Mouse (Mus musculus) MEL (cell line): ENCODE data around the gene Olfr191. TPM values are rescaled to one million over a fixed set of nuclear protein-coding genes. Genes with fewer than 3 reads are reported as not detected.
"Not testable (repeated sequence)": the region's sequence is repeated elsewhere in the genome, so short reads cannot be mapped to it uniquely, and the experiment has no call there.

Experiments used
- DNase-seq: peaks from one replicate; pipeline ENCODE4 v3.0.0; 2011; ENCODE audit warnings: low read depth, low spot score
- H3K27ac ChIP-seq: 2 replicates; pipeline ENCODE4 v1.5.1; 2012; ENCODE audit warnings: low read depth, mild to moderate bottlenecking, control low read depth, low read length, moderate library complexity; ENCODE audit not compliant: control insufficient read depth
- H3K27me3 ChIP-seq, 2 experiments: fragments of 150-350 bp in 1 of 2; sonication (generic) in 1 of 2; 2 replicates each; pipeline ENCODE4 v1.6.1; 2012; ENCODE audit warnings: low read length in 2 of 2, mild to moderate bottlenecking in 2 of 2, improper control_type of control experiment in 1 of 2, moderate library complexity in 1 of 2; ENCODE audit not compliant: insufficient read depth in 2 of 2, control insufficient read depth in 1 of 2
- H3K36me3 ChIP-seq, 2 experiments: 2 replicates each; pipeline ENCODE4 v1.6.1; 2012 to 2014; ENCODE audit warnings: low read length in 2 of 2, improper control_type of control experiment in 1 of 2, inconsistent platforms in 1 of 2, mild to moderate bottlenecking in 1 of 2; ENCODE audit not compliant: insufficient read depth in 2 of 2, control insufficient read depth in 1 of 2
- H3K4me1 ChIP-seq, 2 experiments: fragments of 150-350 bp in 1 of 2; sonication (generic) in 1 of 2; 2 replicates each; pipeline ENCODE4 v1.6.1; 2012; ENCODE audit warnings: low read length in 2 of 2, improper control_type of control experiment in 1 of 2, mild to moderate bottlenecking in 1 of 2; ENCODE audit not compliant: insufficient read depth in 2 of 2, control insufficient read depth in 1 of 2
- H3K4me3 ChIP-seq, 2 experiments: fragments of 150-350 bp in 1 of 2; sonication (generic) in 1 of 2; 2 replicates each; pipeline ENCODE4 v1.5.1; 2012; ENCODE audit warnings: low read depth in 2 of 2, low read length in 2 of 2, mild to moderate bottlenecking in 2 of 2, moderate library complexity in 2 of 2, control low read depth in 1 of 2, improper control_type of control experiment in 1 of 2; ENCODE audit not compliant: control insufficient read depth in 1 of 2, insufficient read depth in 1 of 2
- H3K79me2 ChIP-seq: 2 replicates; pipeline ENCODE4 v1.6.1; 2012; ENCODE audit warnings: mild to moderate bottlenecking, low read length, moderate library complexity; ENCODE audit not compliant: control insufficient read depth, poor library complexity, insufficient read depth
- H3K9ac ChIP-seq: 2 replicates; pipeline ENCODE4 v1.6.1; 2012; ENCODE audit warnings: low read depth, mild to moderate bottlenecking, control low read depth, low read length, moderate library complexity; ENCODE audit not compliant: control insufficient read depth, poor library complexity, severe bottlenecking
- H3K9me3 ChIP-seq: fragments of 150-350 bp; sonication (generic); replicated peaks from 2 replicates; pipeline ENCODE4 v1.6.1; 2012; ENCODE audit warnings: mild to moderate bottlenecking, low read length, improper control_type of control experiment, moderate library complexity; ENCODE audit not compliant: insufficient read depth
- BHLHE40 ChIP-seq: IDR thresholded peaks from 2 replicates; pipeline ENCODE4 v1.6.1; 2012; ENCODE audit warnings: low read depth, mild to moderate bottlenecking, inconsistent platforms, low read length, improper control_type of control experiment, borderline replicate concordance
- CTCF ChIP-seq, 3 experiments: IDR thresholded peaks in 2 of 3; conservative IDR thresholded peaks in 1 of 3; 2 replicates each; pipeline ENCODE4 v1.5.1; 2011 to 2012; ENCODE audit warnings: low read length in 3 of 3, low read depth in 2 of 3, mild to moderate bottlenecking in 2 of 3, improper control_type of control experiment in 1 of 3, inconsistent platforms in 1 of 3, mixed read lengths in 1 of 3, moderate library complexity in 1 of 3; ENCODE audit not compliant: control insufficient read depth in 1 of 3, insufficient read depth in 1 of 3, poor library complexity in 1 of 3, severe bottlenecking in 1 of 3
- EP300 ChIP-seq, 2 experiments: IDR thresholded peaks; 2 replicates each; pipeline ENCODE4 v1.6.1; 2011; ENCODE audit warnings: improper control_type of control experiment in 2 of 2, low read length in 2 of 2, low read depth in 1 of 2, mild to moderate bottlenecking in 1 of 2
- MAX ChIP-seq: IDR thresholded peaks from 2 replicates; pipeline ENCODE4 v1.6.1; 2011; ENCODE audit warnings: low read length, improper control_type of control experiment
- MEF2A ChIP-seq: IDR thresholded peaks from 2 replicates; pipeline ENCODE4 v1.6.1; 2014; ENCODE audit warnings: low read depth, mild to moderate bottlenecking, inconsistent platforms, low read length, improper control_type of control experiment; ENCODE audit not compliant: poor library complexity, insufficient replicate concordance, severe bottlenecking; ENCODE audit errors: extremely low read depth
- NELFE ChIP-seq: IDR thresholded peaks from 2 replicates; pipeline ENCODE4 v1.6.1; 2011; ENCODE audit warnings: low read depth, low read length, improper control_type of control experiment
- POLR2A ChIP-seq, 2 experiments: IDR thresholded peaks; 2 replicates each; pipeline ENCODE4 v1.6.1; 2011 to 2012; ENCODE audit warnings: low read length in 2 of 2, mild to moderate bottlenecking in 2 of 2, control low read depth in 1 of 2, improper control_type of control experiment in 1 of 2, low read depth in 1 of 2, moderate library complexity in 1 of 2; ENCODE audit not compliant: control insufficient read depth in 1 of 2, insufficient read depth in 1 of 2, poor library complexity in 1 of 2
- SIN3A ChIP-seq: IDR thresholded peaks from 2 replicates; pipeline ENCODE4 v1.6.1; 2012; ENCODE audit warnings: low read length, improper control_type of control experiment, inconsistent platforms
- UBTF ChIP-seq: IDR thresholded peaks from 2 replicates; pipeline ENCODE4 v1.6.1; 2012; ENCODE audit warnings: low read depth, mild to moderate bottlenecking, inconsistent platforms, low read length, improper control_type of control experiment, moderate library complexity, borderline replicate concordance; ENCODE audit not compliant: insufficient read depth
- USF1 ChIP-seq: IDR thresholded peaks from 2 replicates; pipeline ENCODE4 v1.6.1; 2014; ENCODE audit warnings: low read depth, mild to moderate bottlenecking, inconsistent platforms, low read length, improper control_type of control experiment, moderate library complexity
- USF2 ChIP-seq, 2 experiments: IDR thresholded peaks; 2 replicates each; pipeline ENCODE4 v1.6.1; 2011 to 2012; ENCODE audit warnings: improper control_type of control experiment in 2 of 2, low read length in 2 of 2, borderline replicate concordance in 1 of 2, inconsistent platforms in 1 of 2, low read depth in 1 of 2, mild to moderate bottlenecking in 1 of 2; ENCODE audit not compliant: insufficient read depth in 1 of 2
- ZMIZ1 ChIP-seq: IDR thresholded peaks from 2 replicates; pipeline ENCODE4 v1.6.1; 2012; ENCODE audit warnings: low read depth, mild to moderate bottlenecking, inconsistent platforms, low read length, improper control_type of control experiment, moderate library complexity
- polyA plus RNA-seq, 2 experiments: library from polyadenylated mRNA; stranded (reverse) in 1 of 2; unstranded in 1 of 2; fragments of >175 nt in 1 of 2; fragments of >200 nt in 1 of 2; gene quantifications; 2 replicates each; pipeline versions ENCODE4 v1.2.1 to v1.2.4; 2012; ENCODE audit warnings: low replicate concordance in 2 of 2, low read depth in 1 of 2; ENCODE audit not compliant: insufficient read length in 2 of 2, insufficient read depth in 1 of 2, missing spikeins in 1 of 2
- total RNA-seq: library from RNA; depleted of rRNA; stranded (reverse); fragments of 300-350 nt; gene quantifications from 2 replicates; pipeline ENCODE4 v1.2.3, GENCODE M21; 2012

Olfr191 gene
- total and polyA plus RNA-seq, 3 experiments = 0.01 TPM; not detected in 2

DNA sequence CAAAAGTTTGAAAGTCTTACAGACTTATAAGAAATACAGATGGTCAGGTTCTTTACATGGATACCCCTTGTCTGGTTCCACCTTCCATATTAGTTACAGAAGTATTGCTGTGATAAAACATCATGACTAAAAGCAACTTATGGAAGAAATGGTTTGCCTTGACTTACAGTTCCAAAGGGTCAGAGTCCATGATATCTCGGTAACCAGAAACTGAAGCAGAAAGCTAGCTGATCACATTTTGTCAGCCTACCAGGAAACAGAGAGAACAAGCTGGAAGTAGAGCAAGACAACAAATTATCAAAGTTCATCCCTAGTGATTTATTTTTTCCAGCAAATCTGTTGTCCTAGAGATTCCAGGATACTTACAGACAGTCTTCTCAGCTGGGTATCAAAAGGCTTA lies 16.1 kb downstream of the Olfr191 start:
- no peaks in the 10 kb centered on the region for H3K9me3 ChIP-seq
- H3K27me3 ChIP-seq = no peaks in the 10 kb centered on the region
- no peak for TF ChIP-seq USF2 (IDR thresholded peaks at IDR 0.05; ENCODE audit: borderline replicate concordance in 1 of 2, insufficient read depth in 1 of 2, low read depth in 1 of 2, low read length in 2 of 2)
- TF ChIP-seq SIN3A = no peak
- TF ChIP-seq USF1 = no peak
- TF ChIP-seq BHLHE40 = no peak
- no peak for TF ChIP-seq NELFE
- TF ChIP-seq POLR2A (IDR thresholded peaks at IDR 0.05; ENCODE audit: control insufficient read depth in 1 of 2, insufficient read depth in 1 of 2, low read depth in 1 of 2, low read length in 2 of 2, poor library complexity in 1 of 2) = no peak
- no peak for TF ChIP-seq UBTF
- no peak for DNase-seq
- H3K4me3 ChIP-seq = no peak overlapping the region
- no peak overlapping the region for H3K27ac ChIP-seq
- H3K9ac ChIP-seq = no peak overlapping the region
- H3K79me2 ChIP-seq = no peaks in the 10 kb centered on the region
- H3K4me1 ChIP-seq = no peaks in the 10 kb centered on the region
- H3K36me3 ChIP-seq = no peaks in the 10 kb centered on the region

DNA sequence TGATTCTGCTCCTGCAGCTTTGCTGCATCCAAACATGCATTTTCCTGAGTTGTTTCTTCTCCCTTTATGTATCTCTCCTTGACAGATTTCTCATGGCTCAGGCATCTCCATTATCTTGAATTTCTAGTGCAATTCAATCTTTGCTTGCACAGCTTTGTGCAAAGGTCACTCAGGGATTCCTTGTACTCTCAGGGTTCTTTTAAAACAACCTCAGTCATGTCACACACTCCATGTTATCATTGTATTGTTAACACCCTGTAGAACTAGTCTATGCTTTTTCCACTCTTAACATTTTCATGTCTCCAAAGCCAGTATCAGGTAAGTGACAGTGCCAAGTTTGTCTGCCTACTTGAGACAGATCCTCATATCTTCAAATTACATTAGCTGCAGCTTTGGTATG lies 17.9 kb downstream of the Olfr191 start:
- no peak overlapping the region for H3K27ac ChIP-seq
- TF ChIP-seq ZMIZ1 = no peak
- TF ChIP-seq MEF2A = no peak
- no peak for TF ChIP-seq BHLHE40
- TF ChIP-seq EP300 (IDR thresholded peaks at IDR 0.05; ENCODE audit: low read depth in 1 of 2, low read length in 2 of 2) = no peak
- TF ChIP-seq MAX = no peak
- no peak for TF ChIP-seq CTCF (IDR thresholded peaks at IDR 0.05 in 2 of 3, conservative IDR thresholded peaks at IDR 0.05 in 1 of 3; ENCODE audit: control insufficient read depth in 1 of 3, insufficient read depth in 1 of 3, low read depth in 2 of 3, low read length in 3 of 3, poor library complexity in 1 of 3, severe bottlenecking in 1 of 3)
- no peak for TF ChIP-seq USF2 (IDR thresholded peaks at IDR 0.05; ENCODE audit: borderline replicate concordance in 1 of 2, insufficient read depth in 1 of 2, low read depth in 1 of 2, low read length in 2 of 2)
- H3K79me2 ChIP-seq = no peaks in the 10 kb centered on the region
- no peaks in the 10 kb centered on the region for H3K27me3 ChIP-seq
- H3K9me3 ChIP-seq = no peaks in the 10 kb centered on the region
- H3K9ac ChIP-seq = no peak overlapping the region
- DNase-seq = no peak
- no peaks in the 10 kb centered on the region for H3K36me3 ChIP-seq
- H3K4me3 ChIP-seq = no peak overlapping the region
- no peaks in the 10 kb centered on the region for H3K4me1 ChIP-seq

DNA sequence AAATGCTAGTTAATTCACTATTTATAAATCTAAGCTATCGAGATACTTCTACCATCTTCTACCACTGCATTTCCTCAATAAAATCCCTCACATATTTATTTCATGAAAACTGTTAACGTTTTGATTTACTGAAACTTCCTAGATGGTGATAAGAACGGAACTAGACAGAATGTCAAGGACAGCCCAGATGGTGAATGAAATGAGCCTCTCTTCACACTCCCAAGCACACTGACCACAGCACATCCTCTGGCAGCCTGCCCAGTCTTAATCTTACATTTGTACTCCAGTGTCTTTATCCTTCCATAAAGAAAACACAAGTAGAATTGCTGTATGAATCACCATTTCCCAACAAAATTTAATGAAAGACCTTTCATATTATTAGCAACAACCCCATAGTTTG lies 27.2 kb downstream of the Olfr191 start:
- H3K79me2 ChIP-seq, H3K4me3 ChIP-seq, H3K27me3 ChIP-seq, H3K36me3 ChIP-seq, H3K4me1 ChIP-seq, H3K9ac ChIP-seq, H3K27ac ChIP-seq, H3K9me3 ChIP-seq: not testable (repeated sequence)
- peak; percentile 33 for DNase-seq

DNA sequence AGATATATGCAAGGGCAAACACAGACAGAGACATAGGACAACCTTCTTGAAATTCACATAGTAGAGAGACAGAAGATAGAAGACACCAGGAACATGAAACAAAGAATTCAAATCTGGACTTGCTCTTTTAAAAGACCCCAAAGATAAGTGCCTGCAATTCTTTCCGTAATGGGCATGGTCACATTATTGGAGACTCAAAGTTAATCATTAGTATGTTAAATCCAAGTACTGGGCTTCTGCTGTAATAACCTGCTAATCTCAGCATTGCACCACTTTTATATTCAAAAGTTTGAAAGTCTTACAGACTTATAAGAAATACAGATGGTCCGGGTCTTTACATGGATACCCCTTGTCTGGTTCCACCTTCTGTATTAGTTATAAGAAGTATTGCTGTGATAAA lies 40.3 kb downstream of the Olfr191 start:
- not testable (repeated sequence) for H3K9ac ChIP-seq, H3K27ac ChIP-seq, H3K36me3 ChIP-seq, DNase-seq, H3K27me3 ChIP-seq, H3K79me2 ChIP-seq, H3K4me1 ChIP-seq, H3K4me3 ChIP-seq, H3K9me3 ChIP-seq
